Mouse (Mus musculus) layer of hippocampus, adult 8-10 months (tissue): ENCODE results near the gene Rabep1. TPM values are rescaled to one million over a fixed set of nuclear protein-coding genes. Genes with fewer than 3 reads are reported as not detected.

Source experiments
- DNase-seq, 2 experiments: peaks; one replicate each; pipeline ENCODE4 v3.0.0; 2022; ENCODE audit warnings: low spot score in 2 of 2
- total RNA-seq, 4 experiments: library from RNA; stranded (reverse); gene quantifications; 2 replicates each; pipeline ENCODE4 v1.2.4; 2022

Rabep1 gene
- total RNA-seq, 4 experiments from 2014 or later, result 114 to 117 (median 116) TPM

- DNase-seq, result no peak
These were observed 126.3 kb downstream of the Rabep1 start for GRCm38 (mm10) chr11:70970560-70971540.

- DNase-seq, result no peak
These were observed 128.0 kb downstream of the Rabep1 start for GRCm38 (mm10) chr11:70972586-70972985.

- no peak for DNase-seq
These were observed 129.4 kb downstream of the Rabep1 start for GRCm38 (mm10) chr11:70973947-70974346.

GRCm38 (mm10) chr11:70975193-70975592, 130.6 kb downstream of the Rabep1 start:
- DNase-seq, result peak; percentile 48 to 52

- DNase-seq, result no peak
These were observed 132.7 kb downstream of the Rabep1 start for GRCm38 (mm10) chr11:70977293-70977692.

GRCm38 (mm10) chr11:70980232-70980631, 135.7 kb downstream of the Rabep1 start:
- no peak for DNase-seq

GRCm38 (mm10) chr11:70980751-70981510, 136.4 kb downstream of the Rabep1 start:
- DNase-seq, result no peak

- DNase-seq, result no peak
These were observed 137.5 kb downstream of the Rabep1 start for GRCm38 (mm10) chr11:70982030-70982429.

- peak; percentile 82 to 91 for DNase-seq
These were observed 138.1 kb downstream of the Rabep1 start, which contains the start of gene C1qbp for GRCm38 (mm10) chr11:70982557-70983228. TSS of gene C1qbp (minus strand) at chr11:70983026.

Other genes with a start within 250 kb of the Rabep1 start
- 1 to 10 TPM in 1 of 4 experiments, under 1 TPM in 2, not detected in 1; 0.54 to 1.1 (median 0.87) TPM for gene 4930544D05Rik, start 228.9 kb upstream of the Rabep1 start, total RNA-seq
- 1 to 10 TPM in 1 of 4 experiments, not detected in 3; 1.0 TPM for gene Chrne, start 225.6 kb upstream of the Rabep1 start, total RNA-seq
- gene Gp1ba, start 205.7 kb upstream of the Rabep1 start, total RNA-seq, result under 1 TPM in 1 of 4 experiments, not detected in 3; 0.21 TPM
- 100 to 1,000 TPM in 1 of 4 experiments, 10 to 100 TPM in 3; 84.8 to 102 (median 92.8) TPM for gene Rnf167, start 197.5 kb upstream of the Rabep1 start, total RNA-seq
- 100 to 1,000 TPM; 118 to 129 (median 122) TPM for gene Slc25a11, start 197.3 kb upstream of the Rabep1 start, total RNA-seq
- gene Pfn1, start 190.1 kb upstream of the Rabep1 start, total RNA-seq, result 100 to 1,000 TPM; 268 to 335 (median 298) TPM
- gene Eno3, start 187.6 kb upstream of the Rabep1 start, total RNA-seq, result 10 to 100 TPM in 3 of 4 experiments, 1 to 10 TPM in 1; 10.0 to 14.5 (median 11.2) TPM
- gene Spag7, start 175.4 kb upstream of the Rabep1 start, total RNA-seq, result 10 to 100 TPM; 47.4 to 54.8 (median 51.8) TPM
- 100 to 1,000 TPM; 291 to 332 (median 307) TPM for gene Camta2, start 156.7 kb upstream of the Rabep1 start, total RNA-seq
- 1 to 10 TPM; 3.8 to 6.5 (median 4.7) TPM for gene Inca1, start 144.6 kb upstream of the Rabep1 start, total RNA-seq
- 10 to 100 TPM; 71.2 to 92.9 (median 83.9) TPM for gene Kif1c, start 144.2 kb upstream of the Rabep1 start, total RNA-seq
- gene Zfp3, start 80.6 kb upstream of the Rabep1 start, total RNA-seq, result 10 to 100 TPM; 20.4 to 23.8 (median 22.2) TPM
- 1 to 10 TPM in 1 of 4 experiments, under 1 TPM in 1, not detected in 2; 0.83 to 1.9 TPM for gene Scimp, start 32.2 kb upstream of the Rabep1 start, total RNA-seq
- 10 to 100 TPM; 50.9 to 62.2 (median 52.4) TPM for gene Nup88, start 125.2 kb downstream of the Rabep1 start, total RNA-seq
- 10 to 100 TPM; 33.5 to 43.3 (median 39.9) TPM for gene Rpain, start 125.4 kb downstream of the Rabep1 start, total RNA-seq
- gene C1qbp, start 138.2 kb downstream of the Rabep1 start, total RNA-seq, result 100 to 1,000 TPM; 103 to 108 (median 106) TPM
- 10 to 100 TPM; 53.0 to 65.5 (median 58.5) TPM for gene Dhx33, start 159.7 kb downstream of the Rabep1 start, total RNA-seq
- gene Mis12, start 174.8 kb downstream of the Rabep1 start, total RNA-seq, result 10 to 100 TPM; 15.6 to 22.4 (median 18.4) TPM
- 10 to 100 TPM; 24.6 to 28.8 (median 26.3) TPM for gene Derl2, start 175.1 kb downstream of the Rabep1 start, total RNA-seq
- 100 to 1,000 TPM; 206 to 237 (median 226) TPM for gene 6330403K07Rik, start 188.7 kb downstream of the Rabep1 start, total RNA-seq